Comparison of ENCODE assay signal across 16 mouse cellular contexts in genomic region chr2:37518561-37519285, GRCm38 (mm10). TPM values are rescaled to one million over a fixed set of nuclear protein-coding genes. Genes with fewer than 3 reads are reported as not detected.
DNase-seq lines count a peak whose midpoint lies in the region; ATAC-seq lines count a peak whose summit lies in the region.
"Had no signal": no experiment of that assay in that cellular context is flagged by ENCODE, and none has a peak within 500 bp of the region (broad histone marks: within the 10 kb centered on the region; RNA-seq: fewer than 3 reads in every experiment).

No protein-coding gene starts in this region.

- peak overlapping the region; percentile 68; the same call in 1 of the 2 replicates for H3K9ac ChIP-seq in hindbrain, embryonic 13.5 days
- no peak overlapping the region for H3K9ac ChIP-seq in hindbrain, embryonic 11.5 days (ENCODE audit: low read depth, low read length)
- H3K9ac ChIP-seq in neural tube, embryonic 12.5 days = no peak overlapping the region
- H3K9ac ChIP-seq in midbrain, embryonic 16.5 days (ENCODE audit: low read depth, low read length) = peak overlapping the region; percentile 54

- H3K27ac ChIP-seq in hindbrain, embryonic 13.5 days = peak overlapping the region; percentile 92; the same call in 1 of the 2 replicates
- no peak overlapping the region for H3K27ac ChIP-seq in hindbrain, embryonic 11.5 days (ENCODE audit: low read depth, low read length)
- no peak overlapping the region for H3K27ac ChIP-seq in neural tube, embryonic 12.5 days
- H3K27ac ChIP-seq in midbrain, embryonic 16.5 days (ENCODE audit: low read length) = peak overlapping the region; percentile 91; the same call in 1 of the 2 replicates
- no peak overlapping the region for H3K27ac ChIP-seq in embryonic facial prominence, embryonic 10.5 days (replicated peaks)

- WGBS in hindbrain, embryonic 13.5 days = 80% methylated on average over 4 of the region's 4 CpGs
- 94% methylated on average over 4 of the region's 4 CpGs for WGBS in hindbrain, embryonic 11.5 days
- WGBS in neural tube, embryonic 12.5 days = 88% methylated on average over 4 of the region's 4 CpGs
- 66% methylated on average over 4 of the region's 4 CpGs for WGBS in midbrain, embryonic 16.5 days
- WGBS in embryonic facial prominence, embryonic 10.5 days = 93% methylated on average over 4 of the region's 4 CpGs

- H3K36me3 ChIP-seq in hindbrain, embryonic 13.5 days = 0 out of 2 replicates have a peak, but pooled peaks cover 8% of the 10 kb centered on the region
- no peaks in the 10 kb centered on the region for H3K36me3 ChIP-seq in hindbrain, embryonic 11.5 days (ENCODE audit: control insufficient read depth, insufficient read depth, low read length)
- peaks cover 12% of the 10 kb centered on the region; the same call in 1 of the 2 replicates for H3K36me3 ChIP-seq in neural tube, embryonic 12.5 days
- H3K36me3 ChIP-seq in midbrain, embryonic 16.5 days (ENCODE audit: control insufficient read depth, insufficient read depth, low read length) = no peaks in the 10 kb centered on the region; the same call in 1 of the 2 replicates
- H3K36me3 ChIP-seq in embryonic facial prominence, embryonic 10.5 days (replicated peaks) = peaks cover 21% of the 10 kb centered on the region

- ATAC-seq in hindbrain, embryonic 13.5 days (ENCODE audit: low FRiP score) = no peak
- ATAC-seq in hindbrain, embryonic 11.5 days (ENCODE audit: low FRiP score) = no peak
- no peak for ATAC-seq in neural tube, embryonic 12.5 days (ENCODE audit: low FRiP score, low read depth)
- no peak for ATAC-seq in midbrain, embryonic 16.5 days

- no peaks in the 10 kb centered on the region for H3K27me3 ChIP-seq in hindbrain, embryonic 13.5 days
- no peaks in the 10 kb centered on the region for H3K27me3 ChIP-seq in hindbrain, embryonic 11.5 days (ENCODE audit: control insufficient read depth, insufficient read depth, low read length)
- no peaks in the 10 kb centered on the region for H3K27me3 ChIP-seq in neural tube, embryonic 12.5 days (replicated peaks)
- H3K27me3 ChIP-seq in midbrain, embryonic 16.5 days (ENCODE audit: control insufficient read depth, insufficient read depth, low read depth, low read length) = no peaks in the 10 kb centered on the region
- no peaks in the 10 kb centered on the region for H3K27me3 ChIP-seq in embryonic facial prominence, embryonic 10.5 days (replicated peaks; ENCODE audit: low read depth, poor library complexity, severe bottlenecking)

- H3K9me3 ChIP-seq in hindbrain, embryonic 13.5 days = no peaks in the 10 kb centered on the region
- H3K9me3 ChIP-seq in hindbrain, embryonic 11.5 days (ENCODE audit: control insufficient read depth, low read length) = no peaks in the 10 kb centered on the region
- no peaks in the 10 kb centered on the region for H3K9me3 ChIP-seq in neural tube, embryonic 12.5 days
- H3K9me3 ChIP-seq in midbrain, embryonic 16.5 days (replicated peaks; ENCODE audit: control insufficient read depth, low read length, poor library complexity, severe bottlenecking) = no peaks in the 10 kb centered on the region
- H3K9me3 ChIP-seq in embryonic facial prominence, embryonic 10.5 days = no peaks in the 10 kb centered on the region

- H3K4me2 ChIP-seq in hindbrain, embryonic 13.5 days = peak overlapping the region; percentile 57
- no peak overlapping the region for H3K4me2 ChIP-seq in hindbrain, embryonic 11.5 days (replicated peaks; ENCODE audit: low read depth, low read length)
- peak overlapping the region; percentile 53 for H3K4me2 ChIP-seq in neural tube, embryonic 12.5 days (replicated peaks)
- H3K4me2 ChIP-seq in midbrain, embryonic 16.5 days (ENCODE audit: low read length) = peak overlapping the region; percentile 80
- H3K4me2 ChIP-seq: heart, embryonic 11.5 days had no signal

- peaks cover 39% of the 10 kb centered on the region for H3K4me1 ChIP-seq in hindbrain, embryonic 13.5 days (replicated peaks)
- H3K4me1 ChIP-seq in hindbrain, embryonic 11.5 days (replicated peaks; ENCODE audit: control insufficient read depth, insufficient read depth, low read length) = peaks cover 4% of the 10 kb centered on the region; the same call in 1 of the 2 replicates
- peaks cover 11% of the 10 kb centered on the region for H3K4me1 ChIP-seq in neural tube, embryonic 12.5 days
- H3K4me1 ChIP-seq in midbrain, embryonic 16.5 days (ENCODE audit: control insufficient read depth, insufficient read depth, low read length) = peaks cover 39% of the 10 kb centered on the region
- H3K4me1 ChIP-seq in embryonic facial prominence, embryonic 10.5 days = peaks cover 13% of the 10 kb centered on the region

- H3K4me3 ChIP-seq in hindbrain, embryonic 13.5 days = peak overlapping the region; percentile 41
- H3K4me3 ChIP-seq in hindbrain, embryonic 11.5 days (ENCODE audit: low read depth, low read length) = no peak overlapping the region
- H3K4me3 ChIP-seq in neural tube, embryonic 12.5 days = no peak overlapping the region
- peak overlapping the region; percentile 38 for H3K4me3 ChIP-seq in midbrain, embryonic 16.5 days (ENCODE audit: low read depth, low read length)
- H3K4me3 ChIP-seq in embryonic facial prominence, embryonic 10.5 days = no peak overlapping the region
- H3K4me3 ChIP-seq: layer of hippocampus, adult 2 months had no signal

- DNase-seq in hindbrain, embryonic 11.5 days (ENCODE audit: low spot score) = no peak
- no peak for DNase-seq in neural tube, embryonic 10.5 days (ENCODE audit: extremely low spot score, low spot score)
- no peak for DNase-seq in embryonic facial prominence, embryonic 10.5 days (ENCODE audit: low spot score)
- DNase-seq in adrenal gland, postnatal 14 days = no peak
- DNase-seq: adrenal gland, adult 8-10 months; gastrocnemius, postnatal 14 days; heart, postnatal 36 days; kidney, adult 9 months; liver; lung, postnatal 14 days; right cerebral cortex, postnatal 4 days had no signal

RNA-seq across cellular contexts. Expression of gene Gpr21, which starts 2.6 kb away (rescaled TPM):
- polyA plus RNA-seq in hindbrain, embryonic 13.5 days (2015; fragmentation: Nextera tagmentation; extraction: Ambion mirVana) = 14.4 and 15.5 TPM in 2 replicates
- 3.2 and 3.9 TPM in 2 replicates for polyA plus RNA-seq in hindbrain, embryonic 11.5 days (2014; fragmentation: Nextera tagmentation; extraction: Ambion mirVana)
- polyA plus RNA-seq in neural tube, embryonic 12.5 days (2016; fragmentation: Nextera tagmentation; extraction: Ambion mirVana) = 6.1 and 6.7 TPM in 2 replicates
- polyA plus RNA-seq in midbrain, embryonic 16.5 days (2015; fragmentation: Nextera tagmentation; extraction: Ambion mirVana) = 16.5 and 16.6 TPM in 2 replicates
- 1.2 and 1.3 TPM in 2 replicates for polyA plus RNA-seq in embryonic facial prominence, embryonic 10.5 days (2016; fragmentation: Nextera tagmentation; extraction: Ambion mirVana)
- total RNA-seq in adrenal gland, postnatal 14 days (2021) = 1.1 and 1.6 TPM in 2 replicates

Comparison
In these comparisons a context has a peak if more than half of its experiments do, and no peak if none do; other contexts are left out.
1. H3K27ac ChIP-seq: peak in hindbrain, embryonic 13.5 days (single experiment) and midbrain, embryonic 16.5 days (single experiment); none in hindbrain, embryonic 11.5 days (single experiment), neural tube, embryonic 12.5 days (single experiment) and embryonic facial prominence, embryonic 10.5 days (single experiment).
2. H3K4me3 ChIP-seq: peak in hindbrain, embryonic 13.5 days (single experiment) and midbrain, embryonic 16.5 days (single experiment); none in hindbrain, embryonic 11.5 days (single experiment), neural tube, embryonic 12.5 days (single experiment) and embryonic facial prominence, embryonic 10.5 days (single experiment).
3. H3K9ac ChIP-seq: peak in hindbrain, embryonic 13.5 days (single experiment) and midbrain, embryonic 16.5 days (single experiment); none in hindbrain, embryonic 11.5 days (single experiment) and neural tube, embryonic 12.5 days (single experiment).